ENCODE assay signal across 8 mouse cellular contexts in the genomic region with DNA sequence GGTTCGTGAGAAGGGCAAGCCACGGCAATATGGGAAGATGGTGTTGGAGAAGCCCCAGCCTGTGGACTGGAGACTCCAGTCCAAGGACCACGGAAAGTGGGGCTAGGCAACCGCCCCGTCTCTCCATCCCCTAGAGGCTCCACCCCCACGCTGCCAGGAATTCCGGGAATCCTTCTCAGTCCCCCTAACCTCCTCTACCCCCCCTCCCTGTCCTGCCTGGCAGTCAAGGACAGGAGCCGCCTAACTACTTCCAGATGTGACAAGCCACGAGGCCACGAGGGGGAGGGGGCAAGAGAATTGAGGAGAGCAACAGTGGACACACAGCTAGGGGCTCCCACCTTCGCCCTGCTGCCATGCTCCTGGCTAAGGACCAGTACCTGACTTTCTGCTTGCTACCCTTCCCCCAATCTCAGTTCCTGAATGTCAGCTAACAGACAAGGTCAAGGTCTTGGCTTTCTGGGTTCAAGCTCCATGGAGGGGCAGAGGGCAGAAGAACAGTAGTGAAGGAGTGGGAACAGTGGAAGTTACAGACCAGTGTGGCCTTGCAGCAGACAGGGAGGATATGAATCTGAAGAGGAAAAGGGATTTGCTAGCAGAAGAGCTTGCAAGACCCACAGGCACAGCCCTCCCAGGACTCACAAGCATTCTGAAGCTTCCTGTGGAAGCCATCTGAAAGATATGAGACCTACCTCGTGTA. TPM values are rescaled to one million over a fixed set of nuclear protein-coding genes. Genes with fewer than 3 reads are reported as not detected.
DNase-seq lines count a peak whose midpoint lies in the region; ATAC-seq and TF ChIP-seq lines count a peak whose summit lies in the region.

No protein-coding gene starts in this region.

- H3K4me1 ChIP-seq in brown adipose tissue, adult 24 weeks (ENCODE audit: control insufficient read depth, insufficient read depth, insufficient read length, low read length): peaks cover 20% of the 10 kb centered on the region
- peaks cover 63% of the 10 kb centered on the region for H3K4me1 ChIP-seq in heart, embryonic 12.5 days (replicated peaks)
- H3K4me1 ChIP-seq in kidney, postnatal 0 days (replicated peaks; ENCODE audit: insufficient read depth, low read length): peaks cover 23% of the 10 kb centered on the region

- peaks cover 26% of the 10 kb centered on the region for H3K36me3 ChIP-seq in heart, embryonic 12.5 days
- H3K36me3 ChIP-seq in kidney, postnatal 0 days (ENCODE audit: insufficient read depth, low read length): no peaks in the 10 kb centered on the region

- intact Hi-C loops in left cerebral cortex, postnatal 25 days (cut with DNase I): no loop called here

- H3K27ac ChIP-seq in brown adipose tissue, adult 24 weeks (replicated peaks; ENCODE audit: low read depth, low read length): peak overlapping the region; percentile 83
- peak overlapping the region; percentile 95 for H3K27ac ChIP-seq in heart, embryonic 12.5 days (ENCODE audit: poor library complexity, severe bottlenecking)
- H3K27ac ChIP-seq in kidney, postnatal 0 days: peak overlapping the region; percentile 94

- peak overlapping the region; percentile 64 for H3K4me2 ChIP-seq in heart, embryonic 12.5 days
- peak overlapping the region; percentile 54 for H3K4me2 ChIP-seq in kidney, postnatal 0 days (ENCODE audit: low read length)

- peak; percentile 66 for DNase-seq in MN1 (ENCODE audit: low spot score)
- DNase-seq in kidney, postnatal 0 days (ENCODE audit: low spot score): peak; percentile 91
- DNase-seq in lung, postnatal 36 days: peak; percentile 84
- no peak for DNase-seq in left cerebral cortex, postnatal 25 days (ENCODE audit: low spot score in 2 of 2)
- no peak for DNase-seq in natural killer cell, adult 2 months (ENCODE audit: low spot score in 2 of 2)

- H3K9ac ChIP-seq in heart, embryonic 12.5 days: peak overlapping the region; percentile 68
- peak overlapping the region; percentile 56 for H3K9ac ChIP-seq in kidney, postnatal 0 days (ENCODE audit: low read depth, low read length)

- peak; percentile 54 for ATAC-seq in heart, embryonic 12.5 days (ENCODE audit: insufficient number of reproducible peaks, low FRiP score)
- ATAC-seq in kidney, postnatal 0 days (replicated peaks; ENCODE audit: low FRiP score, low read depth): peak; percentile 60
- ATAC-seq in inflammation-experienced regulatory T-cells, adult 6 months: no peak

- H3K4me3 ChIP-seq in brown adipose tissue, adult 24 weeks (ENCODE audit: insufficient read depth, low read depth, low read length): peak overlapping the region; percentile 48
- H3K4me3 ChIP-seq in heart, embryonic 12.5 days: peak overlapping the region; percentile 42
- peak overlapping the region; percentile 30 for H3K4me3 ChIP-seq in kidney, postnatal 0 days (replicated peaks; ENCODE audit: low read depth, low read length)

- H3K27me3 ChIP-seq in heart, embryonic 12.5 days (replicated peaks): peaks cover 15% of the 10 kb centered on the region
- H3K27me3 ChIP-seq in kidney, postnatal 0 days (ENCODE audit: insufficient read depth, low read length): no peaks in the 10 kb centered on the region

- peak; percentile 23; the same call in 1 of the 2 replicates for TF ChIP-seq CTCF in kidney, postnatal 0 days (IDR thresholded peaks at IDR 0.05; ENCODE audit: low read depth)

- H3K9me3 ChIP-seq in heart, embryonic 12.5 days (replicated peaks): no peaks in the 10 kb centered on the region
- no peaks in the 10 kb centered on the region for H3K9me3 ChIP-seq in kidney, postnatal 0 days (replicated peaks; ENCODE audit: low read length)

- WGBS in heart, embryonic 12.5 days: 2% methylated on average over 12 of the region's 12 CpGs
- 7% methylated on average over 12 of the region's 12 CpGs for WGBS in kidney, postnatal 0 days

RNA-seq across cellular contexts. Expression of gene Pcolce, which starts 2.9 kb away (rescaled TPM):
- 66.8 and 89.9 TPM in 2 replicates for polyA plus RNA-seq in brown adipose tissue, adult 24 weeks (2012; ENCODE audit: insufficient read depth, insufficient read length, missing spikeins)
- polyA plus RNA-seq in heart, embryonic 12.5 days (2016; fragmentation: Nextera tagmentation; extraction: Ambion mirVana): 109 and 118 TPM in 2 replicates
- polyA plus RNA-seq in kidney, postnatal 0 days (2015; fragmentation: Nextera tagmentation; extraction: Ambion mirVana): 120 and 136 TPM in 2 replicates
- 10 to 100 TPM; 12.1 to 13.7 TPM for total RNA-seq in left cerebral cortex, postnatal 25 days (2021)
- polyA plus RNA-seq in inflammation-experienced regulatory T-cells, adult 6 months (2017; shearing (Covaris generic)): under 1 TPM in 2 of 3 experiments, not detected in 1; 0.40 to 0.80 TPM

RNA-seq across cellular contexts. Expression of gene Mospd3, which starts 9.8 kb away (rescaled TPM):
- polyA plus RNA-seq in brown adipose tissue, adult 24 weeks (2012; ENCODE audit: insufficient read depth, insufficient read length, missing spikeins): 31.1 and 45.9 TPM in 2 replicates
- polyA plus RNA-seq in heart, embryonic 12.5 days (2016; fragmentation: Nextera tagmentation; extraction: Ambion mirVana): 18.7 and 18.8 TPM in 2 replicates
- polyA plus RNA-seq in kidney, postnatal 0 days (2015; fragmentation: Nextera tagmentation; extraction: Ambion mirVana): 37.8 and 39.3 TPM in 2 replicates
- total RNA-seq in left cerebral cortex, postnatal 25 days (2021): 10 to 100 TPM; 18.2 to 22.2 TPM
- polyA plus RNA-seq in inflammation-experienced regulatory T-cells, adult 6 months (2017; shearing (Covaris generic)): 10 to 100 TPM; 24.5 to 34.8 (median 31.0) TPM

RNA-seq across cellular contexts. Expression of gene Fbxo24, which starts 18.1 kb away (rescaled TPM):
- not detected in 2 replicates for polyA plus RNA-seq in brown adipose tissue, adult 24 weeks (2012; ENCODE audit: insufficient read depth, insufficient read length, missing spikeins)
- 0.15 TPM in 1 of 2 replicates, not detected in the other for polyA plus RNA-seq in heart, embryonic 12.5 days (2016; fragmentation: Nextera tagmentation; extraction: Ambion mirVana)
- 0.14 and 0.17 TPM in 2 replicates for polyA plus RNA-seq in kidney, postnatal 0 days (2015; fragmentation: Nextera tagmentation; extraction: Ambion mirVana)
- total RNA-seq in left cerebral cortex, postnatal 25 days (2021): under 1 TPM; 0.18 to 0.21 TPM
- polyA plus RNA-seq in inflammation-experienced regulatory T-cells, adult 6 months (2017; shearing (Covaris generic)): under 1 TPM in 2 of 3 experiments, not detected in 1; 0.33 to 0.67 TPM

RNA-seq across cellular contexts. Expression of gene Lrch4, which starts 18.2 kb away (rescaled TPM):
- polyA plus RNA-seq in brown adipose tissue, adult 24 weeks (2012; ENCODE audit: insufficient read depth, insufficient read length, missing spikeins): 11.5 and 13.6 TPM in 2 replicates
- 24.3 and 27.3 TPM in 2 replicates for polyA plus RNA-seq in heart, embryonic 12.5 days (2016; fragmentation: Nextera tagmentation; extraction: Ambion mirVana)
- polyA plus RNA-seq in kidney, postnatal 0 days (2015; fragmentation: Nextera tagmentation; extraction: Ambion mirVana): 42.6 and 42.9 TPM in 2 replicates
- 10 to 100 TPM; 12.2 to 13.5 TPM for total RNA-seq in left cerebral cortex, postnatal 25 days (2021)
- polyA plus RNA-seq in inflammation-experienced regulatory T-cells, adult 6 months (2017; shearing (Covaris generic)): 10 to 100 TPM; 57.9 to 66.2 (median 65.6) TPM

RNA-seq across cellular contexts. Expression of gene Gm20605, which starts 18.3 kb away (rescaled TPM):
- polyA plus RNA-seq in brown adipose tissue, adult 24 weeks (2012; ENCODE audit: insufficient read depth, insufficient read length, missing spikeins): 0.95 and 2.3 TPM in 2 replicates
- 6.9 and 7.1 TPM in 2 replicates for polyA plus RNA-seq in heart, embryonic 12.5 days (2016; fragmentation: Nextera tagmentation; extraction: Ambion mirVana)
- 5.3 and 6.2 TPM in 2 replicates for polyA plus RNA-seq in kidney, postnatal 0 days (2015; fragmentation: Nextera tagmentation; extraction: Ambion mirVana)
- 10 to 100 TPM in 1 of 2 experiments, 1 to 10 TPM in 1; 9.2 to 11.8 TPM for total RNA-seq in left cerebral cortex, postnatal 25 days (2021)
- 10 to 100 TPM in 2 of 3 experiments, 1 to 10 TPM in 1; 8.6 to 14.1 (median 13.3) TPM for polyA plus RNA-seq in inflammation-experienced regulatory T-cells, adult 6 months (2017; shearing (Covaris generic))

Comparison
In these comparisons a context has a peak if more than half of its experiments do, and no peak if none do; other contexts are left out.
1. DNase-seq: peak in MN1 (single experiment), kidney, postnatal 0 days (single experiment) and lung, postnatal 36 days (single experiment); none in left cerebral cortex, postnatal 25 days (0 of 2) and natural killer cell, adult 2 months (0 of 2).
2. RNA of gene Pcolce, which starts 2.9 kb away (polyA plus RNA-seq): 120 to 136 TPM in kidney, postnatal 0 days, 109 to 118 TPM in heart, embryonic 12.5 days and 66.8 to 89.9 TPM in brown adipose tissue, adult 24 weeks; 0.40 to 0.80 TPM in inflammation-experienced regulatory T-cells, adult 6 months; every median in the first group is over 10 times any median in the second.
3. Peak in every context shown above with its lines, with median percentiles within 50 percentile points of each other: H3K27ac ChIP-seq and H3K4me3 ChIP-seq.